ENCODE assay signal across 21 mouse cellular contexts in the genomic region with DNA sequence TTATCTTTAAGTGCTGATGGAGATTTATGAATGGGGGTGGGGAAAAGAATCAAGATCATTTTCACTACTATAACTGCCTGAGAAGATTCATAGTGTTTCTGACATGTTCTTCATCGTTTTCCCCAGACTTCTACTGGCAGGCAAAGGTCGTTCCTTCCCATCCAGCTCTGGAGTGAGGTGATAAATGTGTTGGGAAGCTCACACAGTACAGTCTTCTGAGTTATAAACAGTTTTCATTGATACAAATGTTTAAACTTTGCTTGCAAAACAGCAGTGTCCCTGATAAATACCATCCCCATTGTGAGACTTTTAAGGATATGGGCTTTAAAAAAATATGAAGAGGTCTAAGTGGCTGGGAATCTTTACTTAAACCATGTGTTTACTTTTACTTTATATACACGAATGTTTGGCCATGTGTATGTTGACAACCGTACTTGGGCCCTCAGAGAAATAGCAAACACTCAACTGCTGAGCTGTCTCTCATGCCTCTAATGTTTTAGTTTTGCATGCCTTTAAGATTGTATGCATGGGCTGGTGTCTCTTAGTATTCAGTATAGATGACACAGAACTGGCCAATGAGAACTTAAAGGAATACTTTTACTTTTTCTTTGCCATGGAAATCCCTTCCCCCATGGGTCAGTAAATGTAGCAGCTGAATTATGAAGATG.
"Had no signal": no experiment of that assay in that cellular context is flagged by ENCODE, and none has a peak within 500 bp of the region (broad histone marks: within the 10 kb centered on the region; RNA-seq: fewer than 3 reads in every experiment).

No protein-coding gene starts in this region.

- H3K27me3 ChIP-seq: kidney, embryonic 15.5 days; limb, embryonic 13.5 days; liver, embryonic 12.5 days; liver, embryonic 15.5 days; midbrain, embryonic 12.5 days; midbrain, embryonic 15.5 days; neural tube, embryonic 12.5 days; neural tube, embryonic 15.5 days had no signal

- H3K27ac ChIP-seq: kidney, embryonic 15.5 days; limb, embryonic 10.5 days; limb, embryonic 13.5 days; liver, embryonic 12.5 days; liver, embryonic 15.5 days; macrophage; midbrain, embryonic 12.5 days; midbrain, embryonic 15.5 days; neural tube, embryonic 12.5 days; neural tube, embryonic 15.5 days had no signal

- H3K4me1 ChIP-seq: kidney, embryonic 15.5 days; limb, embryonic 10.5 days; limb, embryonic 13.5 days; liver, embryonic 12.5 days; liver, embryonic 15.5 days; midbrain, embryonic 12.5 days; midbrain, embryonic 15.5 days; neural tube, embryonic 12.5 days; neural tube, embryonic 15.5 days had no signal

- ATAC-seq: liver, embryonic 12.5 days; midbrain, embryonic 15.5 days had no signal

- H3K9me3 ChIP-seq: kidney, embryonic 15.5 days; limb, embryonic 10.5 days; limb, embryonic 13.5 days; liver, embryonic 12.5 days; liver, embryonic 15.5 days; midbrain, embryonic 12.5 days; midbrain, embryonic 15.5 days; neural tube, embryonic 12.5 days; neural tube, embryonic 15.5 days had no signal

- H3K36me3 ChIP-seq: kidney, embryonic 15.5 days; limb, embryonic 10.5 days; limb, embryonic 13.5 days; liver, embryonic 12.5 days; liver, embryonic 15.5 days; midbrain, embryonic 12.5 days; midbrain, embryonic 15.5 days; neural tube, embryonic 12.5 days; neural tube, embryonic 15.5 days had no signal

- DNase-seq: kidney, adult 11 months; kidney, adult 8-10 months; kidney, postnatal 14 days; kidney, postnatal 4 days; liver; lung, adult 18-20 months; right cerebral cortex, adult 18-20 months; right cerebral cortex, postnatal 14 days; right cerebral cortex, postnatal 4 days; thymus, adult 18-20 months; thymus, postnatal 36 days had no signal

- H3K4me2 ChIP-seq: kidney, embryonic 15.5 days; limb, embryonic 13.5 days; liver, embryonic 12.5 days; liver, embryonic 15.5 days; midbrain, embryonic 12.5 days; midbrain, embryonic 15.5 days; neural tube, embryonic 12.5 days; neural tube, embryonic 15.5 days had no signal

- H3K4me3 ChIP-seq: kidney, embryonic 15.5 days; limb, embryonic 10.5 days; limb, embryonic 13.5 days; liver, embryonic 12.5 days; liver, embryonic 15.5 days; midbrain, embryonic 12.5 days; midbrain, embryonic 15.5 days; neural tube, embryonic 12.5 days; neural tube, embryonic 15.5 days had no signal

- H3K9ac ChIP-seq: kidney, embryonic 15.5 days; limb, embryonic 13.5 days; liver, embryonic 12.5 days; liver, embryonic 15.5 days; midbrain, embryonic 12.5 days; midbrain, embryonic 15.5 days; neural tube, embryonic 12.5 days; neural tube, embryonic 15.5 days had no signal
